Mouse (Mus musculus) forebrain, embryonic 13.5 days (tissue): ENCODE measurements around the gene Tenm4. TPM values are rescaled to one million over a fixed set of nuclear protein-coding genes. Genes with fewer than 3 reads are reported as not detected.
A peak's percentile ranks its signal among the peaks of the same experiment; 100 is the strongest.

Source experiments
- ATAC-seq: fragments of 200-750 bp; cut with Nextera tagmentation; 2 replicates; pipeline ENCODE4 v1.8.0; 2017
- H3K27ac ChIP-seq: fragments of 300-500 bp; sonication (generic); 2 replicates; pipeline ENCODE4 v1.5.1; 2015; ENCODE audit warnings: inconsistent platforms, mild to moderate bottlenecking, moderate library complexity
- H3K27me3 ChIP-seq: fragments of 300-500 bp; sonication (generic); 2 replicates; pipeline ENCODE4 v1.6.1; 2015; ENCODE audit warnings: mild to moderate bottlenecking, inconsistent platforms
- H3K36me3 ChIP-seq: fragments of 300-500 bp; sonication (generic); 2 replicates; pipeline ENCODE4 v1.6.1; 2015; ENCODE audit warnings: mild to moderate bottlenecking, inconsistent platforms; ENCODE audit not compliant: poor library complexity, severe bottlenecking
- H3K4me1 ChIP-seq: fragments of 300-500 bp; sonication (generic); 2 replicates; pipeline ENCODE4 v1.6.1; 2015; ENCODE audit warnings: inconsistent platforms
- H3K4me2 ChIP-seq: fragments of 300-500 bp; sonication (generic); 2 replicates; pipeline ENCODE4 v1.6.1; 2015; ENCODE audit warnings: inconsistent platforms, mild to moderate bottlenecking, moderate library complexity
- H3K4me3 ChIP-seq: fragments of 300-500 bp; sonication (generic); 2 replicates; pipeline ENCODE4 v1.5.1; 2015; ENCODE audit warnings: mild to moderate bottlenecking, inconsistent platforms
- H3K9ac ChIP-seq: fragments of 300-500 bp; sonication (generic); 2 replicates; pipeline ENCODE4 v1.6.1; 2015; ENCODE audit warnings: mild to moderate bottlenecking, inconsistent platforms
- H3K9me3 ChIP-seq: fragments of 300-500 bp; sonication (generic); replicated peaks from 2 replicates; pipeline ENCODE4 v1.6.1; 2016; ENCODE audit warnings: inconsistent platforms
- WGBS: fragments of 180-500 bp; shearing (Covaris S2); methylation state at CpG from one replicate; pipeline ENCODE4 v1.1.7; 2015; 5-methylcytosine and 5-hydroxymethylcytosine counted together
- polyA plus RNA-seq: library from polyadenylated mRNA; unstranded; fragments of >200 nt; fragmentation: Nextera tagmentation; extraction: Ambion mirVana; gene quantifications from 2 replicates; pipeline ENCODE4 v1.2.1, GENCODE M21; 2015

Gene Tenm4
- polyA plus RNA-seq, 1 experiment from 2014 or later, result 73.6 TPM

GRCm38 (mm10) chr7:96420926-96421605, 250.0 kb downstream of the Tenm4 start:
- Histone ChIP-seq H3K4me2 (no peak overlapping the region), H3K9ac (no peak overlapping the region), H3K36me3 (no peaks in the 10 kb centered on the region), H3K27ac (no peak overlapping the region), H3K4me3 (no peak overlapping the region), H3K27me3 (no peaks in the 10 kb centered on the region), H3K9me3 (no peaks in the 10 kb centered on the region), H3K4me1 (peaks cover 35% of the 10 kb centered on the region)
- ATAC-seq, result no peak
- 85% methylated on average over 9 of the region's 9 CpGs for WGBS

DNA sequence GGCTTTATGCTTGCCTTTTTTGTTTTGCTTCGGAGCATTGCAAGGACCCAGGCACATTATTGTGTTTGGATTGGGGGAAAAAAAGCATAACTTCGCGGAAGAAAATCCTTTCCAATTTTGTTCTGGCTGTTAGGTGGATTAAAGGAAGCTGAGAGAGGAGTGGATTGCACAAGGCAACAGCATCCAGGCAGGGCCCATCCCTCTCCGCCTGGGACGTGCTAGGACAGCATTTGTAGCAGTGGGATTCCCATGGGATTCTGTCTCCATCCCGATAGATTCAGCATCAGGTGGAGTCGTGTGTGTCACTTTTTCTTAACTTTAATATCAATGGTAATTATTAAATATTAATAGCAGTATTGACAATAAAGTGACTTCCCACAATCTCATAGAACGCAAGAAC, 255.9 kb downstream of the Tenm4 start:
- Histone ChIP-seq H3K9ac (no peak overlapping the region), H3K4me1 (peaks cover 40% of the 10 kb centered on the region), H3K4me2 (no peak overlapping the region), H3K9me3 (no peaks in the 10 kb centered on the region), H3K27ac (no peak overlapping the region), H3K36me3 (no peaks in the 10 kb centered on the region), H3K4me3 (no peak overlapping the region), H3K27me3 (no peaks in the 10 kb centered on the region)
- WGBS, result 73% methylated on average over 8 of the region's 8 CpGs
- no peak for ATAC-seq

DNA sequence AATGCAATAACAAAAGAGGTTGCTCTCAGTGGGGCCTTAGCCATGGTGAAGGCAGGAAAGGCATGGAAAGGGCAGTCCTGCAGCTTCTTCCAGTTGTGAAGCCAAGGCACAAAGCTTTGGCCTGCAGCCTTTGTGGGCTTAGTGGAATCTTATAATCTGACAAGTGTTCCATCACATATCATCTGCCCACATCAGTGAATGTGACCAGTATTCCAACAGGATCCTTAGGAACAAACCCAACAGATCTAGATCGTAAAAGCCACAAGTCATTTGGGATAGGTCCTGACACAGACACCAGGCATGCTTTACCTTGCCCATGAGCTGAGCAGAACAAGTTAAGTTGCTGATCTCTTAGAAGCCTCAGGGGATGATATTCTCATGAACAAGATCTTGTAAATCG, 262.3 kb downstream of the Tenm4 start:
- no peaks in the 10 kb centered on the region for H3K9me3 ChIP-seq
- no peak overlapping the region for H3K4me2 ChIP-seq
- H3K4me1 ChIP-seq, result peaks cover 28% of the 10 kb centered on the region
- H3K9ac ChIP-seq, result no peak overlapping the region
- 92% methylated on average over 2 of the region's 2 CpGs for WGBS
- no peak overlapping the region for H3K27ac ChIP-seq
- no peaks in the 10 kb centered on the region for H3K27me3 ChIP-seq
- H3K4me3 ChIP-seq, result no peak overlapping the region
- ATAC-seq, result no peak
- no peaks in the 10 kb centered on the region for H3K36me3 ChIP-seq

- Histone ChIP-seq H3K4me3 (no peak overlapping the region), H3K27me3 (no peaks in the 10 kb centered on the region), H3K9me3 (no peaks in the 10 kb centered on the region), H3K36me3 (peaks cover 6% of the 10 kb centered on the region; the same call in 1 of the 2 replicates), H3K4me2 (no peak overlapping the region), H3K9ac (no peak overlapping the region), H3K4me1 (peaks cover 12% of the 10 kb centered on the region; the same call in 1 of the 2 replicates), H3K27ac (no peak overlapping the region)
- WGBS, result 90% methylated on average over 6 of the region's 6 CpGs
- ATAC-seq, result no peak
Observed at GRCm38 (mm10) chr7:96438392-96438791, 267.3 kb downstream of the Tenm4 start.

GRCm38 (mm10) chr7:96440161-96440707, 269.2 kb downstream of the Tenm4 start:
- Histone ChIP-seq H3K4me3 (no peak overlapping the region), H3K4me2 (no peak overlapping the region), H3K4me1 (peaks cover 12% of the 10 kb centered on the region; the same call in 1 of the 2 replicates), H3K27me3 (no peaks in the 10 kb centered on the region), H3K9me3 (no peaks in the 10 kb centered on the region), H3K36me3 (peaks cover 6% of the 10 kb centered on the region; the same call in 1 of the 2 replicates), H3K27ac (0 out of 2 replicates have a peak overlapping the region, but pooled peaks have one; percentile 54), H3K9ac (no peak overlapping the region)
- ATAC-seq, result peak; percentile 72; the same call in 1 of the 2 replicates

GRCm38 (mm10) chr7:96445771-96446170, 274.7 kb downstream of the Tenm4 start:
- ATAC-seq, result no peak
- no peaks in the 10 kb centered on the region for H3K9me3 ChIP-seq
- no peak overlapping the region for H3K27ac ChIP-seq
- H3K4me1 ChIP-seq, result no peaks in the 10 kb centered on the region
- peaks cover 7% of the 10 kb centered on the region; the same call in 1 of the 2 replicates for H3K36me3 ChIP-seq
- no peak overlapping the region for H3K9ac ChIP-seq
- WGBS, result 91% methylated on average over 8 of the region's 8 CpGs
- no peaks in the 10 kb centered on the region for H3K27me3 ChIP-seq
- no peak overlapping the region for H3K4me2 ChIP-seq
- no peak overlapping the region for H3K4me3 ChIP-seq

GRCm38 (mm10) chr7:96447806-96448397, 276.9 kb downstream of the Tenm4 start:
- H3K9me3 ChIP-seq, result no peaks in the 10 kb centered on the region
- H3K36me3 ChIP-seq, result peaks cover 7% of the 10 kb centered on the region; the same call in 1 of the 2 replicates
- H3K27me3 ChIP-seq, result no peaks in the 10 kb centered on the region
- H3K4me1 ChIP-seq, result no peaks in the 10 kb centered on the region
- no peak for ATAC-seq
- H3K4me2 ChIP-seq, result no peak overlapping the region
- WGBS, result 74% methylated on average over 12 of the region's 12 CpGs
- H3K9ac ChIP-seq, result no peak overlapping the region
- no peak overlapping the region for H3K4me3 ChIP-seq
- peak overlapping the region; percentile 36; the same call in 1 of the 2 replicates for H3K27ac ChIP-seq

GRCm38 (mm10) chr7:96455957-96456356, 284.9 kb downstream of the Tenm4 start:
- peaks cover 26% of the 10 kb centered on the region for H3K4me1 ChIP-seq
- H3K27me3 ChIP-seq, result no peaks in the 10 kb centered on the region
- H3K4me2 ChIP-seq, result no peak overlapping the region
- no peak overlapping the region for H3K9ac ChIP-seq
- no peaks in the 10 kb centered on the region for H3K36me3 ChIP-seq
- ATAC-seq, result no peak
- H3K9me3 ChIP-seq, result no peaks in the 10 kb centered on the region
- H3K4me3 ChIP-seq, result no peak overlapping the region
- no peak overlapping the region for H3K27ac ChIP-seq
- 65% methylated on average over 2 of the region's 2 CpGs for WGBS

GRCm38 (mm10) chr7:96456618-96457017, 285.6 kb downstream of the Tenm4 start:
- Histone ChIP-seq H3K27ac (no peak overlapping the region), H3K27me3 (no peaks in the 10 kb centered on the region), H3K4me1 (peaks cover 26% of the 10 kb centered on the region), H3K36me3 (no peaks in the 10 kb centered on the region), H3K4me3 (no peak overlapping the region), H3K9me3 (no peaks in the 10 kb centered on the region), H3K9ac (no peak overlapping the region), H3K4me2 (no peak overlapping the region)
- no peak for ATAC-seq
- 67% methylated on average over 2 of the region's 2 CpGs for WGBS

DNA sequence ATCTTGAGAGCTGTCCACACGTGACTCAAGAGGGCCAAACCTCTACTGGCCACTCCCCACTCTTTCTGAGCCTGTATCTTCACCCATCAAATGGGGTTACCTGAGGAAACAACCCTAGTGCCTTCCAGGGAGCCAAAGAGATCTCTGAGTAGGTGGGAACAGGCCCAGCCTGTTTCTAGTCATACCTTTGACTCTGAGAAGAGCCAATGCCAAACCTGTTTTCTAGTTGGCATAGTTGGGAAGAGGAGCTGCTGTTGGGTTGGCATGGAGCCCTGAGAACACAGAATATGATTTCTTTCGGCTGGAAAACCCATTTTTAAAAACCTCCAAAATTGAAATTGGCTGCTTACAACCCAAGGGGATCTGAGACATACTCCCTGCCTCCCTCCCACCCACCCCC, 286.8 kb downstream of the Tenm4 start:
- no peaks in the 10 kb centered on the region for H3K36me3 ChIP-seq
- 79% methylated on average over 2 of the region's 2 CpGs for WGBS
- ATAC-seq, result no peak
- peaks cover 26% of the 10 kb centered on the region for H3K4me1 ChIP-seq
- no peak overlapping the region for H3K4me3 ChIP-seq
- H3K4me2 ChIP-seq, result no peak overlapping the region
- H3K27ac ChIP-seq, result no peak overlapping the region
- no peaks in the 10 kb centered on the region for H3K9me3 ChIP-seq
- no peaks in the 10 kb centered on the region for H3K27me3 ChIP-seq
- no peak overlapping the region for H3K9ac ChIP-seq

- Histone ChIP-seq H3K27me3 (no peaks in the 10 kb centered on the region), H3K27ac (peak overlapping the region; percentile 31; the same call in 1 of the 2 replicates), H3K4me2 (no peak overlapping the region), H3K9ac (no peak overlapping the region), H3K4me3 (no peak overlapping the region), H3K4me1 (peaks cover 26% of the 10 kb centered on the region), H3K36me3 (no peaks in the 10 kb centered on the region), H3K9me3 (no peaks in the 10 kb centered on the region)
- 67% methylated on average over 6 of the region's 6 CpGs for WGBS
- peak; percentile 46; the same call in 1 of the 2 replicates for ATAC-seq
Observed at GRCm38 (mm10) chr7:96458992-96459391, 287.9 kb downstream of the Tenm4 start.

DNA sequence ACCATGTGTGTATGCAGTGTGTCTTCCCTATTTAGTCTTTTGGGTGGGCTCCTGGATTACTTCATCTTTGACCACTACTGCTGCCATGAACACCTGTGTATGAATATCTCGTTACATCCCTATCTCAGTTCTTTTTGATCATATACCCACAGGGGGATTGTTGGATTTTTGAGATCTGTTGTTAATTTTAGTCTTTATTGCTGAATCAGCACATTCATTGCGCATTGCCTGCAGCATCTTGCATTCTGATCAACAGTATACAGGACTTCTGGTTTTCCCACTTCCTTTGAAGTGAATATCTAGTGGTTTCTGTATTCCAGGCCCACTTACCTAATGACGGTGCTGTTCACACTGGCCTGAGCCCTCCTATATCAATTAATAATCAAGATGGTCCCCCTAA, 295.7 kb downstream of the Tenm4 start:
- 89% methylated on average over 3 of the region's 3 CpGs for WGBS
- ATAC-seq, result no peak
- H3K27ac ChIP-seq, result no peak overlapping the region

More for the DNA sequence above, 295.7 kb downstream of the Tenm4 start:
- H3K4me1 ChIP-seq, result no peaks in the 10 kb centered on the region
- no peaks in the 10 kb centered on the region for H3K9me3 ChIP-seq
- no peak overlapping the region for H3K9ac ChIP-seq
- no peak overlapping the region for H3K4me2 ChIP-seq
- no peaks in the 10 kb centered on the region for H3K36me3 ChIP-seq
- no peaks in the 10 kb centered on the region for H3K27me3 ChIP-seq
- H3K4me3 ChIP-seq, result no peak overlapping the region
